Mouse (Mus musculus): Measurements from ENCODE around the gene Wfdc5. TPM values are rescaled to one million over a fixed set of nuclear protein-coding genes. Genes with fewer than 3 reads are reported as not detected.
A peak's percentile ranks its signal among the peaks of the same experiment; 100 is the strongest.

Wfdc5 gene
- total and polyA plus RNA-seq, 3 experiments: not detected

DNA sequence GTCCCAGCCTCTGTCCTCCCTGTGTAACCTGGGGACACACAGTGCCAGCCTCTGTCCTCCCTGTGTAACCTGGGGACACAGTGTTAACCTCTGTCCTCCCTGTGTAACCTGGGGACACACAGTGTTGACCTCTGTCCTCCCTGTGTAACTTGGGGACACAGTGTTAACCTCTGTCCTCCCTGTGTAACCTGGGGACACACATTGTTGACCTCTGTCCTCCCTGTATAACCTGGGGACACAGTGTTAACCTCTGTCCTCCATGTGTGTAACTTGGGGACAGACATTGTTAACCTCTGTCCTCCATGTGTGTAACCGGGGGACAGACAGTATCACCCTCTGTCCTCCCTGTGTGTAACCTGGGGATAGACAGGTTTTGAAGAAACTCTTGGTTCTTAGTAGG, 51.0 kb downstream of the Wfdc5 start:
- Histone ChIP-seq H3K79me2 (replicated peaks; ENCODE audit: control insufficient read depth, extremely low read depth, insufficient read depth, poor library complexity, severe bottlenecking) (no peaks in the 10 kb centered on the region; the same call in none of the 2 replicates), H3K27me3 (replicated peaks) (no peaks in the 10 kb centered on the region), H3K4me3 (replicated peaks in 1 of 3; ENCODE audit: low read depth in 2 of 3, low read length in 2 of 3, poor library complexity in 1 of 3) (no peak overlapping the region), H3K36me3 (replicated peaks in 1 of 2; ENCODE audit: control insufficient read depth in 1 of 2, insufficient read depth in 1 of 2, low read length in 1 of 2) (peaks cover 28 to 61% of the 10 kb centered on the region in 2 experiments), H3K9me3 (replicated peaks; ENCODE audit: low read length) (no peaks in the 10 kb centered on the region), H3K4me1 (ENCODE audit: control insufficient read depth in 1 of 2, insufficient read depth in 2 of 2) (peaks cover 26 to 86% of the 10 kb centered on the region in 2 experiments), H3K27ac (ENCODE audit: insufficient read depth, low read depth) (peak overlapping the region; percentile 1; the same call in 1 of the 2 replicates), H3K9ac (ENCODE audit: insufficient read depth, low read depth) (no peak overlapping the region), H3K4me2 (ENCODE audit: insufficient read depth, low read depth, poor library complexity, severe bottlenecking) (no peak overlapping the region)
- DNase-seq (ENCODE audit: extremely low read depth): no peak
- no peak for TF ChIP-seq TCF12 (IDR thresholded peaks at IDR 0.05; ENCODE audit: low read depth, low read length)
- TF ChIP-seq CHD2 (IDR thresholded peaks at IDR 0.05; ENCODE audit: low read length): no peak
- TF ChIP-seq MAZ (IDR thresholded peaks at IDR 0.05; ENCODE audit: low read depth, low read length): no peak
- no peak for TF ChIP-seq BHLHE40 (IDR thresholded peaks at IDR 0.05; ENCODE audit: low read depth, low read length)
- no peak for TF ChIP-seq MAFK (IDR thresholded peaks at IDR 0.05; ENCODE audit: insufficient replicate concordance, low read length)
- no peak for TF ChIP-seq ZKSCAN1 (IDR thresholded peaks at IDR 0.05; ENCODE audit: borderline replicate concordance, low read depth, low read length)
- TF ChIP-seq ZNF384 (IDR thresholded peaks at IDR 0.05; ENCODE audit: low read depth, low read length): no peak
- dilution Hi-C loops (cut with MboI; ENCODE audit: extremely low pct_ligation_motif_present, extremely low pct_unique_long_range_greater_than_20kb, low sequenced_read_pairs): no loop called here
- in situ Hi-C loops (cut with MboI; ENCODE audit: low pct_ligation_motif_present, low pct_unique_long_range_greater_than_20kb, low sequenced_read_pairs): loop anchor here (5.0 kb wide), 1 partner anchor 41 kb away; the partner anchor contains the start of gene Kcns1

GRCm38 (mm10) chr2:164128576-164129411, 53.7 kb downstream of the Wfdc5 start:
- Histone ChIP-seq H3K27ac (ENCODE audit: insufficient read depth, low read depth) (peak overlapping the region; percentile 99), H3K27me3 (replicated peaks) (no peaks in the 10 kb centered on the region), H3K79me2 (replicated peaks; ENCODE audit: control insufficient read depth, extremely low read depth, insufficient read depth, poor library complexity, severe bottlenecking) (no peaks in the 10 kb centered on the region; the same call in none of the 2 replicates), H3K4me2 (ENCODE audit: insufficient read depth, low read depth, poor library complexity, severe bottlenecking) (peak overlapping the region; percentile 76), H3K4me3 (replicated peaks in 1 of 3; ENCODE audit: low read depth in 2 of 3, low read length in 2 of 3, poor library complexity in 1 of 3) (no peak overlapping the region), H3K4me1 (ENCODE audit: control insufficient read depth in 1 of 2, insufficient read depth in 2 of 2) (peaks cover 22 to 79% of the 10 kb centered on the region in 2 experiments), H3K9ac (ENCODE audit: insufficient read depth, low read depth) (peak overlapping the region; percentile 43), H3K36me3 (replicated peaks in 1 of 2; ENCODE audit: control insufficient read depth in 1 of 2, insufficient read depth in 1 of 2, low read length in 1 of 2) (peaks cover 40 to 64% of the 10 kb centered on the region in 2 experiments), H3K9me3 (replicated peaks; ENCODE audit: low read length) (no peaks in the 10 kb centered on the region)
- peak; percentile 93 for DNase-seq (ENCODE audit: extremely low read depth)
- peak; percentile 74; the same call in 1 of the 2 replicates for TF ChIP-seq MEF2A (IDR thresholded peaks at IDR 0.05; ENCODE audit: borderline replicate concordance, low read depth, low read length)
- peak; percentile 70 for TF ChIP-seq NRF1 (IDR thresholded peaks at IDR 0.05; ENCODE audit: low read depth, low read length)
- peak; percentile 68 for TF ChIP-seq IRF4 (IDR thresholded peaks at IDR 0.05; ENCODE audit: low read depth, low read length)
- TF ChIP-seq MXI1 (IDR thresholded peaks at IDR 0.05; ENCODE audit: low read depth, low read length): peak; percentile 18; the same call in 1 of the 2 replicates
- TF ChIP-seq USF2 (conservative IDR thresholded peaks at IDR 0.05; ENCODE audit: low read depth, low read length): no peak
- peak; percentile 23; the same call in 1 of the 2 replicates for TF ChIP-seq ELF1 (IDR thresholded peaks at IDR 0.05; ENCODE audit: low read depth, low read length)
- TF ChIP-seq HCFC1 (IDR thresholded peaks at IDR 0.05; ENCODE audit: low read depth, low read length): no peak; the same call in 1 of the 2 replicates
- TF ChIP-seq TBP (conservative IDR thresholded peaks at IDR 0.05; ENCODE audit: low read depth, low read length): no peak
- TF ChIP-seq SIN3A (IDR thresholded peaks at IDR 0.05; ENCODE audit: low read length): peak; percentile 70
- 0 out of 2 replicates have a peak, but pooled peaks have one; percentile 47 for TF ChIP-seq KAT2A (IDR thresholded peaks at IDR 0.05; ENCODE audit: insufficient replicate concordance, low read length)
- peak; percentile 88 for TF ChIP-seq TCF12 (IDR thresholded peaks at IDR 0.05; ENCODE audit: low read depth, low read length)
- peak; percentile 87 for TF ChIP-seq EP300 (IDR thresholded peaks at IDR 0.05; ENCODE audit: low read length)
- peak; percentile 63 for TF ChIP-seq BHLHE40 (IDR thresholded peaks at IDR 0.05; ENCODE audit: low read depth, low read length)
- TF ChIP-seq ZKSCAN1 (IDR thresholded peaks at IDR 0.05; ENCODE audit: borderline replicate concordance, low read depth, low read length): no peak
- TF ChIP-seq MAFK (IDR thresholded peaks at IDR 0.05; ENCODE audit: insufficient replicate concordance, low read length): 0 out of 2 replicates have a peak, but pooled peaks have one; percentile 41
- no peak for TF ChIP-seq SMC3 (IDR thresholded peaks at IDR 0.05; ENCODE audit: low read depth, low read length)
- TF ChIP-seq POLR2A (IDR thresholded peaks at IDR 0.05; ENCODE audit: low read depth, low read length): peak; percentile 46
- TF ChIP-seq JUN (IDR thresholded peaks at IDR 0.05; ENCODE audit: insufficient read depth, low read depth, low read length): no peak
- peak; percentile 62; the same call in 1 of the 2 replicates for TF ChIP-seq MYC (IDR thresholded peaks at IDR 0.05; ENCODE audit: low read depth, low read length)
- peak; percentile 68 for TF ChIP-seq ZNF384 (IDR thresholded peaks at IDR 0.05; ENCODE audit: low read depth, low read length)
- peak; percentile 49; the same call in 1 of the 2 replicates for TF ChIP-seq ETS1 (conservative IDR thresholded peaks at IDR 0.05; ENCODE audit: low read depth, low read length)
- peak; percentile 49 for TF ChIP-seq MAZ (IDR thresholded peaks at IDR 0.05; ENCODE audit: low read depth, low read length)
- TF ChIP-seq RCOR1 (conservative IDR thresholded peaks at IDR 0.05; ENCODE audit: low read depth, low read length): peak; percentile 76; the same call in 1 of the 2 replicates
- TF ChIP-seq CHD2 (IDR thresholded peaks at IDR 0.05; ENCODE audit: low read length): peak; percentile 61
- in situ Hi-C loops (cut with MboI; ENCODE audit: low pct_ligation_motif_present, low pct_unique_long_range_greater_than_20kb, low sequenced_read_pairs): no loop called here
- dilution Hi-C loops (cut with MboI; ENCODE audit: extremely low pct_ligation_motif_present, extremely low pct_unique_long_range_greater_than_20kb, low sequenced_read_pairs): no loop called here

Measured in CH12.LX (cell line).